Mouse (Mus musculus) embryonic facial prominence, embryonic 15.5 days (tissue): ENCODE results near the gene Pts. TPM values are rescaled to one million over a fixed set of nuclear protein-coding genes. Genes with fewer than 3 reads are reported as not detected.
A peak's percentile ranks its signal among the peaks of the same experiment; 100 is the strongest.

Experiments
- ATAC-seq: fragments of 200-750 bp; cut with Nextera tagmentation; 2 replicates; pipeline ENCODE4 v1.8.0; 2017; ENCODE audit warnings: low read depth, moderate TSS enrichment; ENCODE audit not compliant: insufficient number of reproducible peaks, low FRiP score, low TSS enrichment
- H3K27ac ChIP-seq: fragments of 300-500 bp; sonication (generic); replicated peaks from 2 replicates; pipeline ENCODE4 v1.5.1; 2015; ENCODE audit warnings: mild to moderate bottlenecking, inconsistent platforms
- H3K27me3 ChIP-seq: fragments of 300-500 bp; sonication (generic); 2 replicates; pipeline ENCODE4 v1.6.1; 2015; ENCODE audit warnings: inconsistent platforms
- H3K36me3 ChIP-seq: fragments of 300-500 bp; sonication (generic); 2 replicates; pipeline ENCODE4 v1.6.1; 2015; ENCODE audit warnings: mild to moderate bottlenecking, inconsistent platforms
- H3K4me1 ChIP-seq: fragments of 300-500 bp; sonication (generic); 2 replicates; pipeline ENCODE4 v1.6.1; 2015; ENCODE audit warnings: inconsistent platforms
- H3K4me2 ChIP-seq: fragments of 300-500 bp; sonication (generic); replicated peaks from 2 replicates; pipeline ENCODE4 v1.6.1; 2015; ENCODE audit warnings: mild to moderate bottlenecking, inconsistent platforms
- H3K4me3 ChIP-seq: fragments of 300-500 bp; sonication (generic); replicated peaks from 2 replicates; pipeline ENCODE4 v1.5.1; 2015; ENCODE audit warnings: mild to moderate bottlenecking, inconsistent platforms
- H3K9ac ChIP-seq: fragments of 300-500 bp; sonication (generic); 2 replicates; pipeline ENCODE4 v1.6.1; 2015; ENCODE audit warnings: inconsistent platforms
- H3K9me3 ChIP-seq: fragments of 300-500 bp; sonication (generic); replicated peaks from 2 replicates; pipeline ENCODE4 v1.6.1; 2016; ENCODE audit warnings: inconsistent platforms
- WGBS: fragments of 180-500 bp; shearing (Covaris S2); methylation state at CpG from one replicate; pipeline ENCODE4 v1.1.7; 2015; 5-methylcytosine and 5-hydroxymethylcytosine counted together
- polyA plus RNA-seq: library from polyadenylated mRNA; unstranded; fragments of >200 nt; fragmentation: Nextera tagmentation; extraction: Ambion mirVana; gene quantifications from 2 replicates; pipeline ENCODE4 v1.2.1, GENCODE M21; 2015

Gene Pts
- polyA plus RNA-seq, 1 experiment from 2014 or later = 75.7 TPM

DNA sequence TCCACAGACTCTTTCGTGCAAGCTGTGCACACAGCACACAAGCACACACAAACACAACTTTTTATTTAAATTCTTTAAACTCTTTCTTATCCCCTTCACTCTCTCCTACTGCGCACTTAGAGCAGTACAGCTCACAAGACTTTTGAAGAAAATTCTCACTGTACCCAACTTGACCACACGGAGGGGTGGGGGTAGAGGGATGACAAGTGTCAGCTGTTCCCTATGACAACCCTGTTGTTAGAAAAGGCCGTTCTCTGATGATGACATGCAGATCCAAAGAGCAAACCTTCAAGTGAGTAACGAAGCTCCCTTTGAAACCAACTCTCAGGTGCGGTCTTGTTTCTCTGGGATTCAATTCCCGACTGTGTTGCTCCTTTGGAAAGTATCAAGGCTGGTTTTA is 664 bp downstream of the Pts start:
- peak overlapping the region; percentile 70 for H3K9ac ChIP-seq
- peak overlapping the region; percentile 78 for H3K4me2 ChIP-seq
- no peaks in the 10 kb centered on the region for H3K9me3 ChIP-seq
- no peaks in the 10 kb centered on the region for H3K36me3 ChIP-seq
- H3K4me3 ChIP-seq = peak overlapping the region; percentile 90
- ATAC-seq = no peak
- H3K27me3 ChIP-seq = no peaks in the 10 kb centered on the region
- 37% methylated on average over 7 of the region's 7 CpGs for WGBS
- H3K27ac ChIP-seq = no peak overlapping the region
- peaks cover 7% of the 10 kb centered on the region for H3K4me1 ChIP-seq

DNA sequence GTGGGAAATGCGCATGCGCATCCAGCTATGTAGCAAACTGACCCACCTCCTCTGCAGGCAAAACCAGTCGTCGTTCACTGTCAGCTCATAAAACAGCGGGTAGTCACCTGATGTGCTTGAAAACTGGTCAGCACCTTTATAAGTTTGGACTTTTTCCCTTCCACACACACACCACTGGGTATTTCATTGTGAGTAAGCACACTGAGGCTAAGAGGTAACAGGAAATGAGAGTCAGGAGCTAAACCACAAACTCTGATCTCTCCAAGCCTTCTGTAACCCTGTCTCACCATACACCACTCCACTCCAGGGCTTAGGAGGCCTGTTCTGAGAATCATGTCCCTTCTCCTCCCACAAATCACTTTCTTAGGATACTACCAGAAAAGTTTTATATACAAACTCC is 2.9 kb downstream of the Pts start:
- no peak overlapping the region for H3K9ac ChIP-seq
- no peaks in the 10 kb centered on the region for H3K27me3 ChIP-seq
- 88% methylated on average over 5 of the region's 5 CpGs for WGBS
- no peak overlapping the region for H3K27ac ChIP-seq
- no peak for ATAC-seq
- no peaks in the 10 kb centered on the region for H3K9me3 ChIP-seq
- H3K4me2 ChIP-seq = no peak overlapping the region
- peaks cover 2% of the 10 kb centered on the region; the same call in 1 of the 2 replicates for H3K36me3 ChIP-seq
- H3K4me3 ChIP-seq = no peak overlapping the region
- H3K4me1 ChIP-seq = peaks cover 7% of the 10 kb centered on the region

DNA sequence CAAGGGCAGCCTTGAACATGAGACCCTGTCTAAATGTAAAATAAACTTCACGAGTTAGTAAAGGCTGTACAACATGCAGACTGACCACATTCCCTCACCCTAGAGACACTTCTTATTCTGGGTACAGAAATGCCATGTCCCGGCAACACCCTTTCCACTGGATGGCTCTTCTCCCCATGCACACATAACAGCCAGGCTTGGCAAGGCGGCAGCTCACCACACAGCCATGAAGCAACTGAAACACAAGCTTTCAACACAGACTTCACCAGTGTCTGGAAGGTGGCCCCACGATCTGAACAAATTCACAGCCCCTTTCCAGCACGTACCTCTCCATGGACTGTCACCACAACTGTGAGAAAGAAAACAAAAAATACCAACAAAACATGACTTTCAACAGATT is 3.6 kb downstream of the Pts start:
- 81% methylated on average over 5 of the region's 5 CpGs for WGBS

DNA sequence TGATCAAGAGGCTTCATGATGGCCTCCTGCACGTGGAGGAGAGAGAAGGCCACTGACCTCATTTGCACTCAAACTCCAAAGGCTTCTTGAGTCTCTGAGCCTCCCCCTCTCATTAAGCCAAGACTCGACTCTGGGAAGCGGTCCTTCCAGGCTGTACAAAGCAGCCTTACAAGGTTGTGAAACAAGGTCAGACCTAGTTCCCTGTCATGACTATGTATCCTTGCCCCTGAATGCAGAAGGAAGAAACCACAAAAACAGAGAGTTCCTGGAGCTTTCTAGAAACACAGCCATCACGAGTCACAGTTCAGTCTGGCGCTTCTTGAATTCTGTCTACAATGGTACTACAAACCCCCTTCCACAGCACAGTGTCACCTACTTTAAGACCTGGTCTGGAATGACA is 6.0 kb downstream of the Pts start:
- Histone ChIP-seq H3K4me3 (no peak overlapping the region), H3K4me2 (no peak overlapping the region), H3K9ac (no peak overlapping the region), H3K4me1 (peaks cover 1% of the 10 kb centered on the region), H3K9me3 (no peaks in the 10 kb centered on the region), H3K27ac (no peak overlapping the region), H3K36me3 (peaks cover 2% of the 10 kb centered on the region; the same call in 1 of the 2 replicates), H3K27me3 (no peaks in the 10 kb centered on the region)
- 85% methylated on average over 5 of the region's 5 CpGs for WGBS
- ATAC-seq = no peak

More for the DNA sequence above, 3.6 kb downstream of the Pts start:
- Histone ChIP-seq H3K27ac (no peak overlapping the region), H3K4me3 (no peak overlapping the region), H3K9me3 (no peaks in the 10 kb centered on the region), H3K36me3 (peaks cover 2% of the 10 kb centered on the region; the same call in 1 of the 2 replicates), H3K4me1 (peaks cover 7% of the 10 kb centered on the region), H3K4me2 (no peak overlapping the region), H3K27me3 (no peaks in the 10 kb centered on the region), H3K9ac (no peak overlapping the region)
- ATAC-seq = no peak

DNA sequence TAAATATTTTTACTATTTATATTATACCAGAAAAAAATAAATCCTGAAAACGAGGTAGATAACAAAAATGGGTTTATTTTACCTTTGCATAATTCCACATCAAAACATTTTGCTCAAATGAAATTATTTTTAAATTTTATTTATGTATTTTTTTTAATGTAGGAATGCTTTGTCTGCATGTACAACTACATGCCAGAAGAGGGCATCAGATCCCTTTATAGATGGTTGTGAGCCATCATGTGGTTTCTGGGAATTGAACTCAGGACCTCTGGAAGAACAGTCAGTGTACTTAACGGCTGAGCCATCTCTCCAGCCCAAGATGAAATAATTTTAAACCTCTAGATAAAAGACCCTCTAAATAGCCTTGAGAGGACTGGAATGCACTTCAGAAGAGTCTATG is 7.0 kb downstream of the Pts start:
- Histone ChIP-seq H3K36me3 (peaks cover 2% of the 10 kb centered on the region; the same call in 1 of the 2 replicates), H3K4me1 (no peaks in the 10 kb centered on the region), H3K27me3 (no peaks in the 10 kb centered on the region), H3K4me2 (no peak overlapping the region), H3K4me3 (no peak overlapping the region), H3K9ac (no peak overlapping the region), H3K9me3 (no peaks in the 10 kb centered on the region), H3K27ac (no peak overlapping the region)
- 53% methylated on average over 2 of the region's 2 CpGs for WGBS
- ATAC-seq = no peak

DNA sequence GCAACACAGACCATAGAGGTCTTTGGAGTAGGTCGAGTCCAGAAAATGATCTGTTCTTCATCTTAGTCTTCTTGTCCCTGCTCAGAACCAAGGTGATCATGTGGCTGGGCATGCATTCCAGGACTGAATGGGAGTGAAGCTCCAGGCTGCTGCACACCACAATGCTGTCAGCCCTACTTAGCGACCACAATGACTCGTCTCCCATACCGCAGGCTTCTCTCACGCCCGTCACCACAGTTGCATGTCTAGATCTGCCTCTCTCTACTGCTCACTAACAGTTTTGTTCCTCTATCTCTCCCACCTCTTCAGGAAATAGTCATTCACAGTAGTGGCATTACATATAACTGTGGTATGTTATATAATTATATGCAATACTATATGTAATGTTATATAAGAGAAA is 7.8 kb downstream of the Pts start:
- H3K4me2 ChIP-seq = no peak overlapping the region
- ATAC-seq = no peak
- H3K27me3 ChIP-seq = no peaks in the 10 kb centered on the region
- H3K4me1 ChIP-seq = no peaks in the 10 kb centered on the region
- 76% methylated on average over 6 of the region's 6 CpGs for WGBS
- H3K9me3 ChIP-seq = no peaks in the 10 kb centered on the region
- H3K27ac ChIP-seq = no peak overlapping the region
- no peak overlapping the region for H3K9ac ChIP-seq
- no peak overlapping the region for H3K4me3 ChIP-seq
- peaks cover 2% of the 10 kb centered on the region; the same call in 1 of the 2 replicates for H3K36me3 ChIP-seq

DNA sequence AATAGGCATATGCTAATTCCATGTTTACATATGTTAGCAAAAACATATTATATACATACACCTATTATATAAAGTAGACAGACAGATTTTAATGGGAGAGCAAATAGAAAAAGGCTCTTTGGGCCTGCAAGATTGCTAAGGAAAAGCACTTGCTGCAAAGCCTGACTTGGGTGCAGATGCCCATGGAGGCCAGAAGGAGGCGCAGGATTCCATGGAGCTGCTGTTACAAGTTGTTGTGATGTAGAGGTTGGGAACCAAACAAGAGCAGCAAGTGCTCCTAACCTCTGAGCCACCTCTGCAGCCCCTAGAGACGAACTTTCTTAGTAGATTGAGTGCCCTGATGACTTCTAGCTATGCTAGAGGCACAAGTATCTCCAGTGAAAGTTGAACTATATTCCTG is 9.7 kb downstream of the Pts start:
- Histone ChIP-seq H3K36me3 (peaks cover 2% of the 10 kb centered on the region; the same call in 1 of the 2 replicates), H3K27ac (no peak overlapping the region), H3K4me1 (no peaks in the 10 kb centered on the region), H3K4me3 (no peak overlapping the region), H3K27me3 (no peaks in the 10 kb centered on the region), H3K4me2 (no peak overlapping the region), H3K9ac (no peak overlapping the region), H3K9me3 (no peaks in the 10 kb centered on the region)
- no peak for ATAC-seq
- 14% methylated on average over 2 of the region's 2 CpGs for WGBS

DNA sequence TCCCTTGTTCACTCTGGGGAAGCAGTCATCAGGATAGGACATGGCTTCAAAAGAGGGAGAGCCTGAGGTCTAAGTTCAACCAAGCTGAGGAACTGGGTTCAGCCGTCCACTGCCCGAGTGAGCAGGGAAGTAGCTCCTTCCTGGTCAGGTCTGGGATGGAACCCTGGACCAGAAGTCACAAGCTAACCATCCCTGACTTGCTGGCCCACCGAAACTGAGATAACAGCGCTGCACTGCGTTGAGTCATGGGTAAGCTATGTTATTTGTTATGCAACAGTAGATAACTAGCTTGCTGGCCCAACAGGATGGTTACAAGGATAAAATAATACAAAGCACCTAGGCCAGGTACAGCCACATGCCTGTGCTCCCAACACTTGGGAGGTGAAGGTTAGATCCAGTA is 13.1 kb downstream of the Pts start:
- Histone ChIP-seq H3K27ac (no peak overlapping the region), H3K4me3 (no peak overlapping the region), H3K4me2 (no peak overlapping the region), H3K9ac (no peak overlapping the region), H3K36me3 (no peaks in the 10 kb centered on the region), H3K27me3 (no peaks in the 10 kb centered on the region), H3K4me1 (no peaks in the 10 kb centered on the region), H3K9me3 (no peaks in the 10 kb centered on the region)
- no peak for ATAC-seq
- 81% methylated on average over 5 of the region's 5 CpGs for WGBS

DNA sequence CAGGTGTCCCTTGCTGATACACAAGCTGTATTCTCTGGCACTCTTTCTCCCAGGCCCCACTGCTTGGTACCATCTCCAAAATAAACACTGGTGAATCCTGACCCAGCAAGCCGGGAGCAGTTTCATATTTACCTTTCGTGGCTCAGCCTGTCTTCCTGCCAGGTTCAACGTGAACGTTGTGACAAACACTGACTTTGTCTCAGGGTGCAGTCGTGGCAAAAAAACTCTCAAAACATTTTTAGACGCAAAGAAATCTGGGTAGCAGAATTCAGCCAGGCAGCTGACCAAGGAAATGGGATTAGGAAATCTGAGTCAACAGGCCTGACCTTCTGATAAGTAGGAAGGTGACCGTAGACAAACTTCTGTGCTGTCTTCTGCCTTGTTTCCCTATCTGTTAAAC is 21.0 kb downstream of the Pts start:
- no peak for ATAC-seq
- 68% methylated on average over 7 of the region's 7 CpGs for WGBS

DNA sequence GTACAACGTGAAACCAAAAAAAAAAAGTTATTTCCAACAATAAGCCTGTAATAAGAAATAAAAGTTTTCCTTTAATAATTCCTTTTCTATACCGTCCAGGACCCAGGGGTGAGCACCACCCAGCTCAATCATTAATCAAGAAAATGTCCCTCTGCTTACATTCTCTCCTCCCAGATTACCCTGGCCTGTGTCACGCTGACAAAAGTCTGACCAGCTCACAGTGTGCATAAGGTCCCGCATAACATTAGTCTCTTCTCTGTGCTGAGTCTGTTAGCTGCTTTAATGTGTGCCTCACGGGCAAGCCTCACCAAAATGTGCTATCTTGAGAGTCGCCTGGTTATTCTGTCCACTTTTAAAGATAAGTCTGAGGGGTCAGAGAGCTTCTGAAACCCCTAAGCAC is 23.1 kb downstream of the Pts start:
- Histone ChIP-seq H3K36me3 (no peaks in the 10 kb centered on the region), H3K4me3 (no peak overlapping the region), H3K27ac (no peak overlapping the region), H3K4me1 (no peaks in the 10 kb centered on the region; the same call in 1 of the 2 replicates), H3K9ac (no peak overlapping the region), H3K9me3 (no peaks in the 10 kb centered on the region), H3K4me2 (no peak overlapping the region), H3K27me3 (no peaks in the 10 kb centered on the region)
- no peak for ATAC-seq
- WGBS = 66% methylated on average over 6 of the region's 6 CpGs

More for the DNA sequence above, 21.0 kb downstream of the Pts start:
- no peaks in the 10 kb centered on the region for H3K27me3 ChIP-seq
- H3K4me3 ChIP-seq = no peak overlapping the region
- no peak overlapping the region for H3K27ac ChIP-seq
- H3K9me3 ChIP-seq = no peaks in the 10 kb centered on the region
- H3K9ac ChIP-seq = no peak overlapping the region
- no peaks in the 10 kb centered on the region for H3K36me3 ChIP-seq
- H3K4me2 ChIP-seq = no peak overlapping the region
- H3K4me1 ChIP-seq = no peaks in the 10 kb centered on the region; the same call in 1 of the 2 replicates

DNA sequence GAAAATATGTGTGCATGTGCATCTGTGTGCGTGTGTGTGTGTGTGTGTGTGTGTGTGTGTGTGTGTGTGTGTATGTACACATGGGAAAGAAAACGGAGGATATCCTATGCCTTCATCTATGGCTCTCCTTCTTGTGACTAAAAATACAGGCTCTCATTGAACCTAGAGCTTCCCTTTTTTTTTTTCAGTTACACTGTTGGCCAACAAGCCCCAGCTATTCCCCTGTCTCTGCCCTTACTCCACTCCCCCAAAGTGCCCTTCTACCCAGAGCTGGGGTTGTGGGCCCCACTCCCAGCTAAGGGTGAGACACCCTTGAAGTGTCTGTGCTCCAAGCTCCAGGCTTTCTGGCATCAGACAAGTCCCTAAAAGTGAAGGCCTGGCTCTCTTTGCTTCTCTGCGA is 25.6 kb downstream of the Pts start:
- 76% methylated on average over 3 of the region's 3 CpGs for WGBS

DNA sequence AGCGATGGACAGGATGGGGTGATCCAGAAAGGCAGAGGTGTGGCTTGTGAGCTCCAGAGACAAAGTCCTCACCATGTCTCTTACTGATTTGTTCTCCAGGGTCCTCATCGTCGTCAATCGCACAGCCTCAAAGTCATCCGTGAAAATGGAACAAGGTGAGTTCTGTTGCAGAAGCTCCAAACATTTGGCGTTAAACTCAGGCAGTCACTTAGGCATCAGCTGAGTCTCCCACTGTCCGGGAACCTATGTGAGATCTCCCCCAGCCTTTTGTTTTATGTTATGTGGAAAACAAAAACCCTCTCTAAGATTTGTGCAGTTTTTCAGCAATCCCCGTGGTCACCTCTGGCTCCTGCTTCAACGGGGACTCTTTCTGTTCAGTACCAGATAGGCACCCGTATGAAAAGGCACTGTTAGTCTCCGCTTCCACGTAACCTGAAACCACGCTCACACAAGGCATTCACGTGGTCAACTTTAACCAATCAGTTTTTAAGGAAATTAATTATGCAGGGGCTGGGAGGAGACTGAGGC is 27.5 kb downstream of the Pts start:
- Histone ChIP-seq H3K4me2 (peak overlapping the region; percentile 43), H3K36me3 (no peaks in the 10 kb centered on the region), H3K4me3 (peak overlapping the region; percentile 30), H3K9me3 (no peaks in the 10 kb centered on the region), H3K27me3 (no peaks in the 10 kb centered on the region), H3K27ac (no peak overlapping the region), H3K9ac (no peak overlapping the region), H3K4me1 (no peaks in the 10 kb centered on the region; the same call in none of the 2 replicates)
- WGBS = 16% methylated on average over 14 of the region's 14 CpGs
- ATAC-seq = peak; percentile 79; the same call in 1 of the 2 replicates

More for the DNA sequence above, 25.6 kb downstream of the Pts start:
- Histone ChIP-seq H3K4me2 (no peak overlapping the region), H3K27me3 (no peaks in the 10 kb centered on the region), H3K4me3 (no peak overlapping the region), H3K9ac (no peak overlapping the region), H3K27ac (no peak overlapping the region), H3K36me3 (no peaks in the 10 kb centered on the region), H3K9me3 (no peaks in the 10 kb centered on the region), H3K4me1 (no peaks in the 10 kb centered on the region; the same call in 1 of the 2 replicates)
- no peak for ATAC-seq
